Mouse (Mus musculus) cerebellum, adult 9-11 months (tissue): ENCODE data around the gene Pzp.

Experiments used
- DNase-seq: peaks from one replicate; pipeline ENCODE4 v3.0.0; 2022

The Pzp gene

GRCm38 (mm10) chr6:128526601-128527000 lies at the start of gene Pzp:
Pzp (minus strand) TSS chr6:128526720.
- DNase-seq = no peak

- DNase-seq = no peak
Observed at GRCm38 (mm10) chr6:128566589-128566988, 40.1 kb upstream of the Pzp start.

- DNase-seq = no peak
Observed at GRCm38 (mm10) chr6:128554049-128554448, 27.5 kb upstream of the Pzp start.

- no peak for DNase-seq
Observed at GRCm38 (mm10) chr6:128549463-128550452, 23.2 kb upstream of the Pzp start.

GRCm38 (mm10) chr6:128548532-128548931 lies 22.0 kb upstream of the Pzp start:
- no peak for DNase-seq

- no peak for DNase-seq
Observed at GRCm38 (mm10) chr6:128545402-128545801, 18.9 kb upstream of the Pzp start.

- DNase-seq = no peak
Observed at GRCm38 (mm10) chr6:128543226-128543625, 16.7 kb upstream of the Pzp start.

- DNase-seq = no peak
Observed at GRCm38 (mm10) chr6:128535250-128535649, 8.7 kb upstream of the Pzp start.

- DNase-seq = no peak
Observed at GRCm38 (mm10) chr6:128533296-128533695, 6.8 kb upstream of the Pzp start.

- DNase-seq = no peak
Observed at GRCm38 (mm10) chr6:128532701-128533100, 6.2 kb upstream of the Pzp start.

- DNase-seq = no peak
Observed at GRCm38 (mm10) chr6:128528491-128528890, 2.0 kb upstream of the Pzp start.

GRCm38 (mm10) chr6:128527110-128527509 lies 590 bp upstream of the Pzp start:
- no peak for DNase-seq

GRCm38 (mm10) chr6:128525801-128526200 lies 719 bp downstream of the Pzp start:
- no peak for DNase-seq

- DNase-seq = no peak
Observed at GRCm38 (mm10) chr6:128523360-128523759, 3.2 kb downstream of the Pzp start.

GRCm38 (mm10) chr6:128519159-128519558 lies 7.4 kb downstream of the Pzp start:
- DNase-seq = no peak

- no peak for DNase-seq
Observed at GRCm38 (mm10) chr6:128505676-128506236, 20.8 kb downstream of the Pzp start.

GRCm38 (mm10) chr6:128504743-128505142 lies 21.8 kb downstream of the Pzp start:
- DNase-seq = no peak

- no peak for DNase-seq
Observed at GRCm38 (mm10) chr6:128495346-128495745, 31.2 kb downstream of the Pzp start.

- DNase-seq = no peak
Observed at GRCm38 (mm10) chr6:128494646-128495331, 31.7 kb downstream of the Pzp start.

GRCm38 (mm10) chr6:128491916-128492315 lies 34.6 kb downstream of the Pzp start:
- no peak for DNase-seq

GRCm38 (mm10) chr6:128490141-128490540 lies 36.4 kb downstream of the Pzp start:
- no peak for DNase-seq

- no peak for DNase-seq
Observed at GRCm38 (mm10) chr6:128487736-128488135, 38.8 kb downstream of the Pzp start.
